Mouse (Mus musculus) layer of hippocampus, adult 18-20 months (tissue): Measurements from ENCODE around the gene Sdc1. TPM values are rescaled to one million over a fixed set of nuclear protein-coding genes. Genes with fewer than 3 reads are reported as not detected.

ENCODE experiments used
- DNase-seq, 2 experiments: peaks; one replicate each; pipeline ENCODE4 v3.0.0; 2022; ENCODE audit warnings: low spot score in 2 of 2
- total RNA-seq, 2 experiments: library from RNA; stranded (reverse); gene quantifications; 2 replicates each; pipeline ENCODE4 v1.2.3; 2021

Sdc1 gene
- total RNA-seq, 2 experiments from 2014 or later: 0.67 to 1.0 TPM

- no peak for DNase-seq
Measured at GRCm38 (mm10) chr12:8824995-8825703, 54.0 kb downstream of the Sdc1 start.

- DNase-seq: no peak
Measured at GRCm38 (mm10) chr12:8827014-8827715, 56.0 kb downstream of the Sdc1 start.

DNA sequence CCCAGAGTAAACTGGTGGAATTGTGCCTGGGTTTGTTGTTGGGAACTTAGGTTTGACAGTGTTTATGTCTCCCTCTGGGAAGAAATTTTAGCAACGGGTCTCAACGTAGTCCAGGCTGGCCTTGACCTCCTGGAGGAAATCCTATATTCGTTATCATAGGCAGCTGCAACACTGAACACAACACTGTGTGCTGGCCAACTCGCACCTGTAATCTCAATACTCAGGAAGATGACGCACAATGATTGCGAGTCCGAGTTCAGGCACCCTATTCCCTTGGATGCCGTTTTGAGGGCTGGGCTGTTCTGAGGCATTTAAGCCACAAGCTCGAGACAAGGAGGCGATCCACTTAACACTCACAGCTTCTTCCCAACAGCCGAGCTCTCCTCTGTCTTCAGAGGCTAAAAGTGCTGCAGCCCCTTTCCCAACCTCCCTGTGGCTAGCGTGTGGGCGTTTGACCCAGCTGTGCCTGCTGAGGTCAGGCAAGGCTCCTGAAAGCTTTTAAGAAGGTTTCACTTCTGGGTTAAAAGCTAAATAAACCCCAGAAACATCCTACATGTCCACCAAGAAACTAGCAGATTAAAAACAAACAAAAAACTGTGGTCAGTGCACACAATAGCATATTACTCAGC is 58.0 kb downstream of the Sdc1 start:
- no peak for DNase-seq

DNA sequence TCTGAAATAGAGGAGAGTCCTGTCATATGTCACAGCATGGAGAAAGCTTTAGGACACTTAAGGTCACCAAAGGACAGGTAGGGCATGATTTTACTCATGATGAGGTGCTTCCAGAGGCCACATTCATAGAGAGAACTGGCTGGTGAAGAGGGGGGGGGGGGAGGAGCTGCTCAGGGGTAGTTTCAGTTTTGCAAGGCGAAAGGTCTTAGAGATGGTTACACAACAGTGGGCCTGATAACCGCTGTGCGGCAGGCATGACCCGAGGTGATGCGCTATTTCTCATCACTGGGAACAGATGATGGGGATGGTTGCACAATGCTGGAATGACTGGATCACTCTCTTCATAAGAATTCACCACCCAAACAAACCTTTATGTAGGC is 58.5 kb downstream of the Sdc1 start:
- no peak for DNase-seq

DNA sequence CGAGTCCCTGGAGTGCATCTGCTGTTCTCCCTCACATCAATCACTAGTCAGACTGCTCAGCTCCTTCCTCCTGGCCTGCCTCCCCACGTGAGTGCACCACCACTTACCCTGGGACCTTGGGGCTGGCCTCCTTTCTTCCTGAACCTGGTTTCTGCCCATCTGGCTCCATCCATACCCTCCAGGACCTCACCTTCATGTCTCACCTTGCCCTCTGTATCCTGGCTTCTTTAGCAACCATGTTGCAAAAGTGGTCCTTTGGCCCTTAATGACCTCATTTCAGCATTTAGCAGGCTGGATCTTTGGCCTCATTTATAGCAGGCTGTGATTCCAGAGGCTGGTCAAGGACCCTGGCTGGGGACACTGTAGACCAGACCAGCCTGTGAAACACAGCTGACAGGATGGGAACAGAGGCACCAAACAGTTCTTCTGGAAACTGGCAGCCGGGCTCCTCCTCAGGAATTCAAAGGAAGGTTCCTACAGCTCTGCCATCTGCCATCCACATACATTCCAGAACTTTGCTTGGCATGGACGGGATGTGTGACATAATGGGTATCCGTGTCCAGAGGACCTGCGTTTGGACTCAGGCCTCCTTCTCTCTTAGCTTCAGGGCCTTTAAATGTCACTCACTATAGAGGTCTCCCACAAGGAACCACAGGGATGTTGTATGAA is 60.0 kb downstream of the Sdc1 start:
- no peak for DNase-seq

- no peak for DNase-seq
Measured at GRCm38 (mm10) chr12:8831710-8832109, 60.6 kb downstream of the Sdc1 start.

- no peak for DNase-seq
Measured at GRCm38 (mm10) chr12:8840782-8841325, 69.7 kb downstream of the Sdc1 start.

GRCm38 (mm10) chr12:8842725-8843124 is 71.6 kb downstream of the Sdc1 start:
- DNase-seq: no peak

Other genes with a start within 250 kb of the Sdc1 start
- gene Slc7a15, start 172.3 kb upstream of the Sdc1 start, total RNA-seq: not detected
- 100 to 1,000 TPM; 195 to 211 TPM for gene Pum2, start 97.2 kb upstream of the Sdc1 start, total RNA-seq
- 100 to 1,000 TPM; 215 to 227 TPM for gene Laptm4a, start 150.3 kb downstream of the Sdc1 start, total RNA-seq
- gene Matn3, start 176.6 kb downstream of the Sdc1 start, total RNA-seq: not detected
- gene Wdr35, start 202.6 kb downstream of the Sdc1 start, total RNA-seq: 10 to 100 TPM; 37.8 to 40.9 TPM